Mouse (Mus musculus) liver, adult 2 months (tissue): Measurements from ENCODE around the gene Fat3.

Experiments used
- CTCF ChIP-seq: fragments of 200-500 bp; IDR thresholded peaks from 2 replicates; pipeline ENCODE4 v1.5.1; 2011; ENCODE audit warnings: low read depth, low read length, control low read depth
- POLR2A ChIP-seq: fragments of 200-500 bp; IDR thresholded peaks from 2 replicates; pipeline ENCODE4 v1.6.1; 2011; ENCODE audit warnings: low read length, control low read depth; ENCODE audit not compliant: insufficient read depth; ENCODE audit errors: extremely low read depth

DNA sequence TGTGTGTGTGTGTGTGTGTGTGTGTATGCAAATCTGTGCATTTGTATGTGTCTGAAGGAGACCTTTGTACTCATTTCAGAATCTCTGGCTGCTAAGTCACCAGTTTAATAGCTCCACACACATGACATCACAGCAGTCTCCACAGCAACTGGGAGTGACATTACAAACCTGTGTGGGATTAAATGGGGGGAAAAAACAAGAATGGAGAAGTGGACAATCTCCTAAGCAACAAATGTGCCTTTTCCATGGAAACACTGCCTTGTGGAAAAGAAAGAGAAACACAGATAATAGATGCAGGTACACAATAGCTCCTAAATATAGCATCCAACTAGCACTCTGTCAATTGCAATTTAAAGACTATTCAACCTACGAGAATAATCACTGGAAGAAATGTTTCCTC, 353.4 kb downstream of the Fat3 start:
- no peak for TF ChIP-seq POLR2A
- no peak for TF ChIP-seq CTCF
